Mouse (Mus musculus): ENCODE measurements at regions not wholly inside any gene's neighbourhood (a gene's known extent, or its start where the extent isn't known, plus 50 kb on each side); places are given as distances from the start of the nearest gene placed in this dataset.
A peak's percentile ranks its signal among the peaks of the same experiment; 100 is the strongest.

DNA sequence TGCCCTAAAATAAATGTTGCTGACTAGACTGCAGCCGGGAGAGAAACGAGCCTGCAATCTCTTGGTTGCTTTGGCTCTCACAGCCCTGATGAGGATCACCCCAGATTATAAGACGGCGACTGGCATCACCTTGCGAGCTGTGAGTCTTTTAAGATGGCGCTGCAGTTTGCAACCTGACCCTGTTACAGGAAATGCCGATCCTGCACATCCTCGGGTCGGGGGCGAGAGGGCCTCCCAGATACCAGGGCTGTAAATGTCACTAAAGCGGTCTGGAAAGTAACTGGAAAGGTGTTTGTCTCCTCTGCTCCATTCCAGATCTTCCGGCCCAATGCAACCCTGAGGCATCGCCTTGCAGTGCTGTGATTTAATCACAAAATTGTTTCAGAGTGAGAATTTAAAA, 53.4 kb downstream of the Cartpt start:
- no peak for DNase-seq (ENCODE audit: low read depth)

DNA sequence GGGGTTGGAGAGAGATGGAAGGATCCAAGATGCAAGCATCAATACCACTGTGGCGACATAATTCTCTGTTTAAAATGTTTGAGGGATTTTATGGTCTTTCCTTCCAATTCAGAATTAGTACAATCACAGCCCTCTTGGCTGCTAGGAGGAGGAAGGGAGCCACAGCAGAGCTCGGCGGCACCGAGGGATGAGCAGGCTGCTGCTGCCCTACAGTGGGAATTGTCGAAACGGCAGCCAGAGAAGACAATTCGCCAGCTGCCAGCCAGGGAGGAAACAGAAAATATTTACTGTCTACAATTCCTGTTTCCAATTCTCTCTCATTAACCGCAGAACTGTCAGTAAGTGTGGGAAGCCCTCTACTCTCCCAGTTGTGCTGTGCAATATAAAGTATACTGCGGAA, 58.3 kb downstream of the Cartpt start:
- no peak for DNase-seq (ENCODE audit: low read depth)

DNA sequence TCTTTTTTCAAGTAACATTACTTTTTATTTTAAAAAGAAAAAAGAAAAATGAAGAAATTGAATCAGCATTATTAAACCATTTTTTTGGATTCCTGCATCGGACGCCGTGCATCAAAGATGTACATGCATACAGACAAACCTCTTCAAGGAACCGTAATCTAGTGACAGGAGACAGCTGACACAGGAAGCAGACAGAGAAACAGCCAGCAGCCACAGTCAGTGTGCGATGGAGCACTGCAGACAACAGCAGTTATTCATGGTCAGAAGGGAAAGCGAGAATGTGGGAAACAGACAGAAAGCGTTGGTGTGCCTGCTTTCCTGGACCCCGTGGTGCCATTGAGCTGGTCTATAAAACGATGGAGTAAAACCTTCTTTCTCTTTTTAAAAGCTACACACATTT, 61.4 kb downstream of the Cartpt start:
- DNase-seq (ENCODE audit: low read depth): no peak

DNA sequence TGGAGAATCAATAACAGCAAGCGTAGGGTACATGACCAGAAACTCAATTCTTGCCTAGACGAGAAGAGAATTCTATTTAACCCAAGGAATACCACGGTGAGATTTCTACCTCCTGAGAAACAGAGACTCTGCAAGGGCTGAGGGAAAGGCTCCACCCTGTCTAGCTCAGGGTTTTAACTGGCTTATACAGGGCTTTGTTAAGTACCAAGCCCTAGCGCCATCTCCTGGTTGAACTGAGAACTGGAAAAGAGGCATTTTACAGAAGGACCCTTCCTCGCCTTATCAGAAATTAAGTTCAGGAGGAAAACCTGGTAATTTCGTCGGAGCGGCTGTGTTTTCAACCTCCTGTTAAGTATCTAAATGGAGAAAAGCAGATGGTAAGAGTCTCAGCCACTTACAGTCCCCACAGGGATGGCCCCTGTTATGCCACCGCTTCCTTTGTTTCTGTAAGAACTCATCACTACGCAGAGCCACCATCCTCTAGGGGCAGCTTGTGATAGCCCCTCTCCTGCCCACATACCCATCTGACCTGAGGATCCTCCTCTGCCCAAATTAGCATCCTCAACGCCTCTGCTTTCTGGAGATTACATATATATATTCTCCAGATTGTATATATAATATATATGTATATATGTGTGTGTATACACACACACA, 63.0 kb downstream of the Cartpt start:
- DNase-seq (ENCODE audit: low read depth): peak; percentile 46

DNA sequence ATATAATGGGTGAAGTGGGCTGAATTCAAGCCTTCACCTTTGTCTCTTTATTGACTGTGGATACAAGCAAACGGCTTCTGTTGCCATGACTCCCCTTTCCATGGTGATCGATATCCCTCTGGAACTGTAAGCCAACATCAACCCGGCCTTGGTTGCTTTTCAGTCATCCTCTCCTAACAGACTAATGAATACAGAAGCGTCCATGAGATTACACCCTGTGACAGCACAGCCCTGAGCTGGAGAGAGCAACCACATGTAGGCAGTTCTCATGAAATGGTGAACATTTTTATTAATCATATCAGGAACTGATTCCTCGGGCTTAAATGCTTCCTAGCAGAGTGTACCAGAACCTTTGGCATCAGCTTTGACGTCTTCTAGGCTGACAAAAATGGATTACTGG, 63.7 kb downstream of the Cartpt start:
- DNase-seq (ENCODE audit: low read depth): no peak

DNA sequence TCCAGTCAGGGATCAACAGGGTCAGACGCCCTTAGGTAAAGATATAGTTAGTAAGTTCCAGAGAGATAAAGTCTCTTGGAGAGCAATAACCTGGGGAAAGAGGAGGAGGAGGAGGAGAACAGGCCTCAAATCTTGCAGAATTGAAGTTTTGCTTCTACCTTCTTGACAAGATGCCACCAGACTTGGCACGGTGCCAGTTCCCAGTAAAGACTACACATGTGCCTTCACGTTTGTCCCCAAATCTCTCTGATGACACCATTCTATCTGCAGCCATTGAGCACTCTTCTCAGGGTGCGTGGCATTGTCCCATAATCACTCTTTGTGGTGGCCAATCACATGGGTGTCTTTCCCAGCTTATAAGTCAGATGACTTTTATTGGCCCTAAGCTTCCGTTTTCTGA, 64.3 kb downstream of the Cartpt start:
- no peak for DNase-seq (ENCODE audit: low read depth)

DNA sequence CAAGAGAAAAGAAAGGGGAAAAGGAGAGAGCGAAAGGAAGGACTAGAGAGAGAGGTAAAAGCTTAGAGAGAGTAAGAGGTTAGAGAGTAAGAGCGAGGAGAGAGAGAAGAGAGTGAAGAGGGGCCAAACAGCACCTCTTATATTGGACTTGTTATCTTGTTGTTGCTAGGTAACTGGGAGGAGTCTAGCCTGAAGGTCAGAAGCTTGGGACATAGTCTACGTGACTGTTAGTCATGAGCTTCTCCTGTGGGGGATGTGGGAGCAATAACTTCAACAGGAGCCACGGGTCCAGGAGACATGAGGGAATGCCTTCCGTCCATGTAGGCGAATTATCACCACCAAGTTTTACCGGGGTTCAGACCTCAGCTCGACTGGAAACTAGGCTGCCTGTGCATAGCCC, 65.4 kb downstream of the Cartpt start:
- no peak for DNase-seq (ENCODE audit: low read depth)

DNA sequence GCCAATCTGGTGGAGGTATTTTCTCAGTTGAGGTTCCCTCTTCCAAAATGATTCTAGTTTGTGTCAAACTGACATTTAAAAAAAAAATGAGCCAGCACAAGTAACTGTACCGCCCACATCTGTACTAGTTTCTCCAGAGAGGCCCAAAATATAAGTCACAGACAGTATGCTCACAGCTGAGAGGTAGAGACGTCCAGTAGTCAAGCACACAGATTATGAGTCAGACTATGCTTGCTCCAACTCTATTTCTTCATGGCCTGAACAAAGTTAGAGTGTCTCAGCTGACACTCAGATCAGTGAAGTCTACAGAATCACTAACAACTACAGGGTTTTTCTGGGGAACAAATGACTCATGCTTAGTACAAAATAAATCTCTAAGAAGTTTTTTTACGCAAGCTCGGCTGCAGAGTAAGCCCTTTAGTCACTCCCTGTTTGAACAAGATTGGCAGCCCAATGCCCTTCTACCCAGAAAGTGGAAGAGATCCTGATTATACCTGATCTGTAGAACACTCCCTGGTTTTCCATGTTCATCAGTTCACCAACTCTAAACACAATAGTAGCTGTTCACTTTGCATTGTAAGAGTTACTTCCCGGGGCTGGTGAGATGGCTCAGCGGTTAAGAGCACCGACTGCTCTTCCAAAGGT, 70.7 kb downstream of the Cartpt start:
- DNase-seq (ENCODE audit: low read depth): no peak

DNA sequence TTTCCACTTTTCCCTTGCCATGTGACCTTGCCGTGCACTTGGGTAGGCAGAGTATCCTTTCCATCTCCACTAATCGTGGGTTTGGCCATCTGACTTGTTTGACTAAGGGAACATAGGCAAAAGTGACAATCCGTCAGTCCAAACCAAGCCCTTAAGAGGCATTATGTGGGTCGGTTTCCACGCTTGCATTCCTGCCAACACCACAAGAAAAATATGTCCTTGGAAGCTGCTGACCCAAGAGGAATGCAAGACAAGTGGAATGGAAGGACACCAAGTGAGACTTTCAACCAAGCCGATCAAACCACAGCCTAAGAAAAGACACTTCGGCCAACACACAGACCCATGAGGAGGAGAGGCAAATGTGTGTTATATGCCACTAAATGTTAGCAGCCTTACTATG, 73.3 kb downstream of the Cartpt start:
- DNase-seq (ENCODE audit: low read depth): no peak

DNA sequence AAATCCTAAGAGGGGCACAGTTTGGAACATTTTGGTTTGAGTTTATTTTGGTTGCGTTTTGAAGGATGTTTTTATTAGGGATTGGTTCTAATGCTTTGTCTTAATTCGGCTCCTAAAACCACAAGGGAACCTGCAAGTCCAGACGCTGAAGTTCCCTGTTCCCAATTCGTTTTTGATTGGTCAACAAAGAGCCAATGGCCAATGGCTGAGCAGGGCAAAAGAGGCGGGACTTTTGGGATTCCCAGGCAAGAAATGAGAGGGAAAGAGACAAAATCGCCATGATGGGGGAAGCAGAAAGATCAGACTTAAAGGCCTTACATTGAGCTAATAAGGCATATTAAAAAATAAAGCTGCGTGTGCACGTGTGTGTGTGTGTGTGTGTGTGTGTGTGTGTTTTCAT, 76.3 kb downstream of the Cartpt start:
- DNase-seq (ENCODE audit: low read depth): no peak

DNA sequence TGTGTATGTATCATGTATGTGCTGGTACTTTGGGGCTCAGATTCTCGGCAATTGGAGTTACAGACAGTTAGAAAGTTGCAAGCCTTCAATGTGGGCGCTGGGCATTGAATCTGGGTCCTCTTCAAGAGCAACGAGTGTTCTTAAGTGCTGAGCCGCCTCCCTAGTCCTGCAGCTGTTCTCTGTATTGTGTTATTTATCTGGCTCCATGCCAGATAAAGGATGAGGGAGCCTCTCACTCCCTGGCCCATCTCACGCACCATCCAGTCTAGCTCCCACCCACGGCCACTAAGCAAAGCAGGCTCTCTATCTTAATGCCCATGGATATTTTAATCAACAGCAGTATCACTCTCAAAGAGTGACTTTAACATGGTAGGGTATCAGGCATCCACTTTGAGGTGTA, 84.2 kb downstream of the Cartpt start:
- DNase-seq (ENCODE audit: low read depth): no peak

DNA sequence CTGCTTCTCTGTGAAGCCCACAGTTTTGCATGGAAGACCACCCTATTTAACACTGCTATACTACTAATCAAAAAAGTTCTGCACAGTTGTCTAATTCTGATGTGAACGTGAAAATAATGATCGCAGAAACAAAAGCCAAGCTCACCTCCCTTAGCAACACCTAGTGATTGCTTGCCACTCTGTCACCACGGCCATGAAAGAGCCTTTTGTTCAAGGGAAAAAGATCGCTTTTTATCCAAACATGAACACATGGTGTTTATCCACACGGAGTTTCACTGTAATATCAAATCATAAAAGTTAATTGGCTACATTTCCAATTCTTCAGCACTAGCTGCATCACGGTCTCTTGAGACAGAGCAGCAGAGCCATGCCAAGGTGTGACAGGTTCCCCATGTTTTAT, 85.1 kb downstream of the Cartpt start:
- DNase-seq (ENCODE audit: low read depth): no peak

DNA sequence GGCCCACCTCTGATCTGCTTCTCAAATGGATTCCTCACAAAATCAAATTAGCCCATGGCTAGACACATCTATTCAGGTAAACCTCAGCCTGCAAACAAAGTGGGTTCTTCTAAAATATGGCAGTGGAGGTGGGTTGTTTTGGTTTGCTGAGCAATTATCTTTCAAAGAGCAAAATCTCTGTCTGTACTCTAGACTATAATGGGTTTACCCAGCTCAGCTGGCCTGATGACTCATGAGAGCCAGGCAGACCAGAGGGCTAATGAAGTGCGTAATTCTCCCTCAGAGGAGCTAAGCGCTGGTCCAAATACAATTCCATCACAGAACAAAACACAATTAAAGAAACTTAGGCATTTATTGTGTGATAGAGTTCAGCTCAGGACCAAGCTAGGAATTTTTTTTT, 86.1 kb downstream of the Cartpt start:
- no peak for DNase-seq (ENCODE audit: low read depth)

DNA sequence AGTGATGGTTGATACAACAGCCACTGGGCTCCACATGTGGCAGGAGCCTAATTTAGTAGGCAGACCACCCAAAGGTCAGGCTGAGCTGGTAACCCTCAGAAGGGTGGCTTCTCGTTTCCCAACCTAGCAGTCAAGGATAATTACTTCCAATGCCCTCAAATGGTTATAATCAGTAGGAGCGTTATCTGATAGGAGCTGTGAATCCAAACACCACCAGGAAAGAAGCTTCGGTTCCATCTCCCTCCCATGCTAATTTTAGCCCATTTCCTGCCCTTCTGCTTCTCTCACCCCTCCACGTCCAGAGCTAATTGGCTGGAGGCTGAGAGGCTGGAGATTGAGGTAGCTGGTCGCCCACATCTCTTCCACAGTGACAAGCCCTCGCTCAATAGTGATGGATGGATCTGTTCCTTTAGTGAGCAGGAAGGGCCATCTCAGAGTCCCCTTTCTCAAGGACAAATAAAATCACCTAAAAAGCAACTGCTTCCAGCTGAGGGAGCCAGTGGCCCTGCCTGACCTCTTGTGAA, 86.8 kb downstream of the Cartpt start:
- DNase-seq (ENCODE audit: low read depth): no peak

DNA sequence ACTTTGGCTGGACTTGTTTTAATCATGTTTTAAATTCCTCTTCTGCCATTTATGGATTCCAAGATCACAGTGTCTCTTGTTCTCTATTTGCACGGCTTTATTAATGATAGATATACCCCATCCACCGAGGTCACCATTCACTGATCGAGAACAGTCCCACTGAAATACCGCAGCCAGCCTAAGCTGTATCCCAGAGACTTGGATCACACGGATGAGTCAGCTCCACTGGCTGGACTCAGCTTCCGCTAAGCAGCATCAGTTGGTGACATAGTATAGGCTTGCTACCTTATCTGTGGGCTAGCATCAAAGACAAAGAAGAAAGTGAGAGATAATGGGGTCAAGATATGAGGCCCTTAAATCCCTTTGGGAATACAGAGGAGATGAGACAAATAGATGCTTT, 106.4 kb downstream of the Cartpt start:
- DNase-seq (ENCODE audit: low read depth): no peak

DNA sequence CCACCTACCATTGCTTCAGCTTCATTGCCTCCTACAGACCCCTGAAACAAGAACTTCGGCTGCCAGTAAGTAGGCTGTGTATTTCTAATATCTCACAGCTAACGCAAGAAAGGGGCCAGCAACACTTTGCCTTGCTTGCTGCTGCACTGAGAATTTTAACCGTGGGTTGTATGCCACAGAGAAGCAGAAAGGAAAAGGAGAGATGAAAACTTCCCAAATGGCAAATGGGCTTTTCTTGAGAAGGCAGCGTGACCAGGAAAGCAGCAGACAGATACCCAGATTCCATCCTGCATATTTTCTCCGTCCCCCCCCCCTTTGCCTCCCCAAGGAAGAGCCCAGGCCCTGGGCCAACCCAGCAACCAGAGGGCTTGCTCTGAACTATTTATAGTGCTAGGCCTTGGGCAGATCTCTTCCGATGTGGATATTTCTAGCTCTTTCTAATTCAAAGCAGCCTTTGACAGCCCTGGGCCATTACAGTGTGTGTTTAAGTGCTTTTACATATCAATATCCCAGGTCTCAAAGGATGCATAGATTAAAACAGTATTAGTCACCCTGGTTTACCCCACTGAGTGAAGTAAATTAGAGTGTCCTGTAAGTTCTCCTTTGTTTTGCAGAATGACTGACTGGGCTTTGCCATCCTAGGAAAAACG, 107.0 kb downstream of the Cartpt start:
- DNase-seq (ENCODE audit: low read depth): no peak

DNA sequence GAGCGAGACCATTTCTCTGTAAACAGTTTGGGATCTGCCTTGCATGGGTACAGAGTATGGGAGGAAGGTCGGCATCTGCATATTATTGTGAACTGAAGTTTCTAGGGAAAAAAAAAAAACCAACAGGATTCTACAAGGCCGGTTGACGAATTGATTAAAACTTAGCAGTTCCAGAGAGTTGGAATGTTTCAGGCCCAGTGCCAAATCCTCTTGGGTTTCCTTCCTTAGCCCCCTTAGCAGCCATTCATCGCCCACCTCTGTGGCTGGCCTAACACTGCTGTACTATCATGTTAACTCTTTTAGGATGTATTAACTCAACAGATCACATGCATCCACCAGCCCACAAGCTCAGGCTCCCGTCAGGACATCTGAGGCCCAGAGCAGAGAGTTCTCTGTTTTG, 107.9 kb downstream of the Cartpt start:
- DNase-seq (ENCODE audit: low read depth): no peak

DNA sequence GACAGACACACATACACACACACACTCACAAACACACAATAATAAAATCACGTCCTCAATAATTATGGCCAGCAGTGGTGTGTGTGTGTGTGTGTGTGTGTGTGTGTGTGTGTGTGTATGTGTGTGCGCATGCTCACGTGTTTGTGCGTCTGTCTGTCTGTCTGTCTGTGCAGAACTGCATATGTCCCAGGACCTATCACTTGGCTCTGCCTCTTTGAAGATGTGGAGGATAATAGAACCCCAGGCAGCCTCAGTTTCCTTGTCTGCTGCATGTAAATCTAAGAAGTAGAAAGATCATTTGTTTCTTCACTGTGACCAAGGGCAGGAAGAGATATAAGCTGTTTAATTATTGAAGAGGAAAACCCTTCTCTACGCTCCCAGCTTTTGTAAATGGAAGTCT, 109.9 kb downstream of the Cartpt start:
- DNase-seq (ENCODE audit: low read depth): peak; percentile 7

DNA sequence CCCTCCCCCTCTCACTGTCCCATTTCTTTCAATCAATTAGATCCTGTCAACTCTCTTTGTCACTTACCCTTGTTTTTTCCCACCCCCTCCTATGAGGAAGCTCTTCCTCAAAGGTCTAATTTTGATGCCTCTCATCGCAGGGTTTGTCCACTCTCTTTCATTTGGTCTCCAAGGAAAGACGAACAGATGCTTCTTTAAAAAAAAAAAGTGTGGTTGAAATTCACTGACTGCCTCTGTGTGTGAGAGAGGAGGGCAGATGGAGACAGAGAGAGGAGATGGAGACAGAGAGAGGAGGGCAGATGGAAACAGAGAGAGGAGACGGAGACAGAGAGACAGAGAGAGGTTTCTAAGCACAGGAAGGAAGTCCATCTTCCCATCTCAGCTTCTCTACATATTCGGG, 113.1 kb downstream of the Cartpt start:
- no peak for DNase-seq (ENCODE audit: low read depth)

DNA sequence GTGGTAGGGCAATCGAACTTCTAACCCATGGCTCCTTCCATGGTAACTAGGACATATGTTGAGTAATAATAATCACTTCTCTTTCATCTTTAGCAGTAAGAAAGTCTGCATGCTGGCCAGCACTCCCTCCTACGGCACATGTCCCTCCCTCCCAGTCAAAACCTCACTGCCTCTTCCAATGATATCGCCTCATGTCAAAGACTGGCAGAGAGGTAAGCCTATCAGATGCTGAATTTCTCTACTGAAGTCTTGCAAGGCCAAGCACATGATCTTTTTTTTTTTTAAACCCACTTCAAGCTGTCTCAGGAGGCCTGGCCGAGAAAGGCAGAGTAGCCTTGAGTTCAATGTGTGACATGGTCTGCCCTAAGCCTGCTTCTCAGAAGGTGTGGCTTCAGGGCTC, 115.5 kb downstream of the Cartpt start:
- no peak for DNase-seq (ENCODE audit: low read depth)

DNA sequence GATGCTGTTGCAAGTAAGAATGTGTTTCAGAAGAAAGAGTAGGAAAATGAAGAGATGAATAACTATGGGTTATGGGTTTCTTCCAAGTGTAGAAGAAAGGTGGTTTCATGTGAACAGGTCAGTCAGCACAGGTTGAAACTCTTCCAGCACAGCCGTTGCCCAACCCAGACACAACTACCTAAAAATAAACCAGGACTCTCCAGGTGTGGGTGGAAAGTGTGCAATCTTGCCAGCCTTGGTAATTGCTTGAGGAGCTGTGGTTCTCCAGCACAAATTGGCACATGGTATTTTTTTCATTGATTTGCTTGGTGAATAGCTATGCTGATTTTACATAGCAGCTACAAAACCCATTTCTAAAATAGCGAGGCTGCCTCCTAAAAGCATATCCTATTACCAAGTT, 116.6 kb downstream of the Cartpt start:
- DNase-seq (ENCODE audit: low read depth): no peak

DNA sequence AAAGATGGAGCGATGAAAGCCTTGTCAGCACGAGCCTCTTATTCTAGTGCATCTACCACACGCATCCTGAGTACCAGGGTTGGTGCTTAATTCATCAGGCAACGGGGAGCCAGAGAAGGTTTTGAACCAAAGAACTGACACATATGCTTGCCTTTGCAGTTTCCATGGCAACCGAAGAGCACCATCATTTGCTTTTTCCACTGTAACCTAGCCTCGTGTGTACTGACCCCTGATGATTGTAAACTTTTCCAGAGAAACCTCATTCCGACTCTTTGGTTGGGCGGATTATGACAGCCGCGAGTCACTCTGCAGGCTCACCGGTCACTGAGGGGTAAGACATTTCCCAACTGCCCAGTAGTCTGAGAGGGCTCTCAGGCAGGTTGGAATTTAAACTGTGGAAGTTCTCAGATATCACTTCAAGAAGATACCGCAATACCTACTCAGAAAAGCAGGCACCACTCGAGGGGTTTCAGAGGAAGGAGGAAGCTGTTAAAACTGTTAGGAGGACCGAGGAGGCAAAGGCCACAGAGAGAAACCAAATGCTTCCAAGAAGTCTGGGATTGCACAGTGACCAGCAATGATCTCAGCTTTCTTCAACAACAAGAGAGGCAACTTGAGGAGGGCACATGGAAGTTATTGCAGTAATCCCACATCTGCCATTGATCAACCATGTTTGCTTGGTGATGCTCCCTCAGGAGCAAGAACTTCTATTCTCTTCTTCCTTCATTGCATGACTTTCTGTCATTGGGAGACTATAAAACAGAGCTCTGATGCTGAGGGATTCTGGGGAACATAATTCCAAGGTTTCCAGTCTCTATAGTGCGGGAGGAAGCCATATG, 117.8 kb downstream of the Cartpt start:
- DNase-seq (ENCODE audit: low read depth): no peak

DNA sequence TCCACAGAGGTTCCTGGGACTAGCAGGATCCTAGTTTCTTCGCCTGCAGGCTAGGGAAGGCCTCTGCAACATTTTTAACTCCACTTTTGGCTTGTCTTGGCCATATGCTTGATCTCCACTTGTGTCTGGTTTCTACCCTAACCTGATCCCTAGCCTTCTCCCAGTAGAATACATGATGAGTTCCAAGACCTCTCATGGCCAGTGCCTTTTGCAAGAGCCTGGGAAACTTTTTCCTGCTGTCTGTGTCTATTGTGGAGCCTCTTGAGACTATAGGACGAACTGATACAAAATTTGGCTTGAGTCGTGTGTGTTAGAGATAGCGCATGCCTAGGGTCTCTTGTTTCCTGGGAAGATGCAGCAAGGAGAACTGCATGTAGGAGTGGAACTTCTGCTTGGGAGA, 119.3 kb downstream of the Cartpt start:
- no peak for DNase-seq (ENCODE audit: low read depth)

Measured in c-Kit-positive CD71-negative TER-119-negative erythroid progenitor cells, embryonic 14.5 days (primary cell).